Mouse (Mus musculus): ENCODE results near the gene Alg5.
"Not testable (repeated sequence)": the region's sequence is repeated elsewhere in the genome, so short reads cannot be mapped to it uniquely, and the experiment has no call there.

The Alg5 gene

DNA sequence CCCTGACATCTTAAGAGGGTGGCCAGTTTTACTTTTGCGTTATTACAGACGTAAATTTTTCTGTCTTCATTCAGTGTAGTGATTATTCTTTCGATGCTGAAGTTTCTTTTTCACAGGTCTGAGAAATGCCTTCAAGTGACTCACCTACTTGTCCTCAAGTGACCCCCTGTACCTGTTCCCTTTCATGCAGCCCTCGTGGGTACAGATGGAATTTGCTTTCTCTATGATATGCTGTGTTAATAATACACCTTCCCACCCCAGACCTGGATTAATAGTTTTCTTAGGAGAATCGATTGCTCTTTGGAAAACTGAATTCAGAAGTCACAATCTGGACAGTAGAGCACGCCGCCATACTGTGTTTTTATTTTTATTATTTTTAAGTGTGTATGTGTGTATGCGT, 2.0 kb downstream of the Alg5 start:
- DNase-seq (ENCODE audit: low spot score) = no peak

GRCm38 (mm10) chr3:54741965-54742364, 6.6 kb downstream of the Alg5 start:
- no peak for DNase-seq (ENCODE audit: low spot score)

GRCm38 (mm10) chr3:54745799-54746198, 10.5 kb downstream of the Alg5 start:
- peak; percentile 28 for DNase-seq (ENCODE audit: low spot score)

- DNase-seq (ENCODE audit: low spot score) = no peak
Measured at GRCm38 (mm10) chr3:54753411-54753810, 18.1 kb downstream of the Alg5 start.

GRCm38 (mm10) chr3:54755145-54756041, 20.1 kb downstream of the Alg5 start, which contains the start of gene Smad9:
Gene Smad9, plus strand, starts transcription at chr3:54755582.
- DNase-seq (ENCODE audit: low spot score) = peak; percentile 60

GRCm38 (mm10) chr3:54756058-54756457, 20.7 kb downstream of the Alg5 start:
- no peak for DNase-seq (ENCODE audit: low spot score)

DNA sequence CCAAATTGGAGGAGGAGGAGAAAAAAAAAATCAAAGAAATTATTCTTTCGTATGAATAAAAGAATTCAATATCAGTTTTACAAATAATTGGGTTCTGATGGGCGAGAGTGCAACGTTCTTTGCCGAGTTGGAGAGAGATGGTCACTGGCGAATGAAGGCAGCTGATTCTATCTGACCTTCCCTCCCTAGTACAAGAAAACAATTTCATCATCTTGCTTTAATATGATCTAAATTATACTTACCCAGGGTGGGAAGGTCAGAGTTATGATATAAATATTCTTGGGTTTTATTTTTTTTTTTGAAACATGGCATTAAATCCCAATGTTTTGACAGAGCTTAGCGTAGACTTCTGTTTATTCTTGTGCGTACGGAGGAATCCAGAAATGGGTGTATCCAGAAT, 22.1 kb downstream of the Alg5 start:
- DNase-seq (ENCODE audit: low spot score) = no peak

GRCm38 (mm10) chr3:54759211-54759610, 23.9 kb downstream of the Alg5 start:
- DNase-seq (ENCODE audit: low spot score) = no peak

DNA sequence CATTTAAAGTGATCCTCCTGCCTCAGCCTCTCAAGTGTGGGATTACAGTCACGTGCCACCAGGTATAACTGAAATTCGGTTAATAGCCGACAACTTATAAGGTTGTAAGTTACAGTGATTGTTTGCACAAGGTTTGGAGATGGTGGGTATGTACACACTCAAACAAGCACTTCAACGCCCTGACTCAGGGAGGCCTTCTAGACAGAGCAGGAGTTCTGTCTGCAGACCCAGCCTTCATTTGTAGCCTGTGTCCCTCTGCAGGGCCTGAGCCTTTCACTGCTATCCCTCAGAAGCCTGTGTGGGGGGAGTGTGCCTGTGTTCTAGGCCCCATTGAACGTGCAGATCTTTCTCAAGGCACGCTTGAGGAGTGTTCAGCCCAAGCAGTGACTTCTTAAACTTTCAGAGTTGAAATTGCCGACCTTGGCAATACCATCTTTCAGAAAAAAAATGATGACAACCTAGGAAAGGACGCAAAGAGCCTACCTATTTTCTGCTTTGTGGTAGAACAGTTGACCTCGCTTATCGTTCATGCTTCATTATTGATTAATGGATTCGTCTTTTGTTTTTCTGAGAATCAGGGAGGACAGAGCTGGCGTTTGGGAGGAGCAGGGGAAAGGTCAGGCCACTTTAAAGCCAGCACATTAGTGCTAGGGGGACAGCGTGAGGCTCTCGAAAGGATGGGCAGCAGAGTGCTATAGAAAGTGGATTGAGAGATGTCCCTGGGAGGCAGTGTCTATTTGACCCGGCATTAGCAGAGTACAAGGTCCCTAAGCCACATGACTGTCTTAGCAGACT, 25.2 kb downstream of the Alg5 start:
- DNase-seq (ENCODE audit: low spot score) = no peak

- no peak for DNase-seq (ENCODE audit: low spot score)
Measured at GRCm38 (mm10) chr3:54761258-54761657, 25.9 kb downstream of the Alg5 start.

GRCm38 (mm10) chr3:54764418-54764817, 29.1 kb downstream of the Alg5 start:
- DNase-seq (ENCODE audit: low spot score) = no peak

GRCm38 (mm10) chr3:54765521-54765920, 30.2 kb downstream of the Alg5 start:
- DNase-seq (ENCODE audit: low spot score) = not testable (repeated sequence)

DNA sequence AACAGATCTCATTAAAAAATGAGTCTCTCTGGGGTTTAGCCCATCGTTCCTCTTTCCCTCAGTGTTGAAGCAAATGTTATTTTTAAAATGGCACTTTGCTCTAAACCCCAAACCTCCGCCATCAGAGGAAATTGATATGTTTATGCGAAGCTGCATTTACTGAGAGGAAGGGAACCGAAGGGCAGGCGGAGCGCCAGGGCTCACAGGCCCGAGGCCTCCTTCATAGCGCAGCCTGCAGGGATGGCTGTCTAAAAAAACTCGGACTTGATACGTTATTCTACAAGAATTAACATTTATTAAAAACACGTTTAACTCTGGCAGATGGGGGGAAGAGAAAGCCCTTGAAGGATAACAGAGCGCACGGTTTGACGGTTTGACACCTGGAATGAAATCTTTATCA, 30.7 kb downstream of the Alg5 start:
- DNase-seq (ENCODE audit: low spot score) = no peak

DNA sequence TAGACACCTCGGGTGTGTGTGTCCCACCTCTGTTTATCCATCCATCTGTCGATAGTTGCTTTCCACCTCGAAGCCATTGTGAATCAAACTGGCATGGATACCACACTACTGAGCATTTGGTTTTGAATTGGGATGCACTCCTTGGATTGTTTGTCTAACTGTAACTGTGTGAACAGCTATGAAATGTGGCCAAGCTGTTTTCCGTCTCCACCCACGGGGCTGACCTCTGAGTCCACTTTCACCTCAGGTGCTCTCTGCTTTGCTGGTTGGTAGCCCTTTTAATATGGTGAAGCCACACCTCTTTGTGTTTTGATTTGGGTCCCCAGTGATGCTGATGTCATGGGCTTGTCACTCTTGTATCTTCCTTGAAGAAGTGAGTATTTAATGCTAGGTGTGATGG, 31.5 kb downstream of the Alg5 start:
- no peak for DNase-seq (ENCODE audit: low spot score)

GRCm38 (mm10) chr3:54768592-54768991, 33.3 kb downstream of the Alg5 start:
- DNase-seq (ENCODE audit: low spot score) = no peak

DNA sequence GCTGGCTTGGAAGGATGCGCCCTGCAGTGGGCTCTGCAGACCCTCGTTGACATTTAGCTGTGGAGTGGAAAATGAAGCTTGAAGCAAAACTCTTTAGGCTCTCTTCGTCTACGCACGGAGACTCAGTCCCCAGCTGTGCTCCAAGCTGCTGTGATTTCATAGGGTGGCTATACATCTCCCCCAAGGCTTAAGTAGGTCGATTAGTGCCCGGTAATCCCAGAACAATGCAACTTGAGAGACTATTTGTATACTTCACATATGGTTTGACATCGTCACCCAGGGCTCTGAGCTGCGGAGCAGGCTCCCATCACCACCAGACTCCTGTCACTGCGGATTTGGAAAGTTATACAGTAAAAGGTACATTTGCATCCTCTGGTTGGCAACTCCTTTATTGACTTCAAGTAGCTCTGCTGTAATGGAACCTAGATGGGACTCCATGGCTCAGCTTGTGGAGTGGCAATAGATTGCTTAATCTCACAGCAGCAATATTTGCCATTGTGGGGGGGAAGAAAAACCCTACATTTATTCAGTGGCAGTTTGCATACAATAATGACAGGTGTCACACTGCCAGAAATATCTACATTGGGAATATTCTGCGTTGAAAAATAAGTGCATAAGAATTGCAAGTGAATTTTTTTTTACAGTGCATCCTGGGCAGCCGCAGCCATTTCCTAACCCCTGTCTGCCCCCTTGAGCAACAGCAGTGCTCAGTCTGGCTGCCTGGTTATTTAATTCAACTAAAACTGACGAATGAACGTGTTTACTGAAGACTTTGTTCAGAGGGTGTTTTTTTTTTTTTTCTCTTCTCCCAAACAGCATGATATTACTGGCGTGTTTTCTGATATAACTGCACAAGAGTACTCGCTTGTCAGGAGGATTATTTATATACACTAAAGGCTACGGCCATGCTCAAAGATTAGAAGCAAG, 34.3 kb downstream of the Alg5 start:
- no peak for DNase-seq (ENCODE audit: low spot score)

GRCm38 (mm10) chr3:54773613-54774012, 38.3 kb downstream of the Alg5 start:
- no peak for DNase-seq (ENCODE audit: low spot score)

DNA sequence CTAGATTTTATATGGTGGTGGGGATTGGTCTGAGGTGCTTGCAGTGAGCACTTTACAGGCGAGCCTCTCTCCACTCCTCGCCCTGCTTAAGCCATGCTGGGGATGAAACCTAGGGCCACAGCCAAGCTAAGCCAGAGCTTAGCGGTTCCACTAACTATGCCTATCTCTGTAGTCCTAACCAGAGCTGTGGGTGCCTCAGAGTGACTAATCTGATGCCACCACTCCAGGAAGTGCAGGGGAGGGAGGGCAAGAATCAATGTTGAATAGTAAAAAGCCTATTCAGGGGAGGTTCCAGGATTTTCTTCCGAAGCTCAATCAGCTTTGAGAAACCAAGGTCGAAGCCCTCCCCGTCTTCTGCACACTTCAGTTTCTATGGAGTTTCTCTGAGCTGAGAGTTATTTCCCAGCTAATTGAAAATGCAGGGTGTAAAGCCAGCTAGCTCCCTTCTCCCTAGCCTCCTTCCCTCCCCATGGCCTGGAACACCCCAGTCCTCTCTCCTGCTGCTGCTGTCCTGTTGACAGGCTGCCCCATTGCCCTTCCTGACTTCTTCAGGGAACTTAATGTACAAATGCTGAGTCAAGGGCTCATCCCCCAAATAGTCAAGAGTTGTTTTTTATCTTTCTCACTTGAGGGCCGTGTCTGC, 40.8 kb downstream of the Alg5 start:
- no peak for DNase-seq (ENCODE audit: low spot score)

- no peak for DNase-seq (ENCODE audit: low spot score)
Measured at GRCm38 (mm10) chr3:54790601-54791000, 55.3 kb downstream of the Alg5 start.

DNA sequence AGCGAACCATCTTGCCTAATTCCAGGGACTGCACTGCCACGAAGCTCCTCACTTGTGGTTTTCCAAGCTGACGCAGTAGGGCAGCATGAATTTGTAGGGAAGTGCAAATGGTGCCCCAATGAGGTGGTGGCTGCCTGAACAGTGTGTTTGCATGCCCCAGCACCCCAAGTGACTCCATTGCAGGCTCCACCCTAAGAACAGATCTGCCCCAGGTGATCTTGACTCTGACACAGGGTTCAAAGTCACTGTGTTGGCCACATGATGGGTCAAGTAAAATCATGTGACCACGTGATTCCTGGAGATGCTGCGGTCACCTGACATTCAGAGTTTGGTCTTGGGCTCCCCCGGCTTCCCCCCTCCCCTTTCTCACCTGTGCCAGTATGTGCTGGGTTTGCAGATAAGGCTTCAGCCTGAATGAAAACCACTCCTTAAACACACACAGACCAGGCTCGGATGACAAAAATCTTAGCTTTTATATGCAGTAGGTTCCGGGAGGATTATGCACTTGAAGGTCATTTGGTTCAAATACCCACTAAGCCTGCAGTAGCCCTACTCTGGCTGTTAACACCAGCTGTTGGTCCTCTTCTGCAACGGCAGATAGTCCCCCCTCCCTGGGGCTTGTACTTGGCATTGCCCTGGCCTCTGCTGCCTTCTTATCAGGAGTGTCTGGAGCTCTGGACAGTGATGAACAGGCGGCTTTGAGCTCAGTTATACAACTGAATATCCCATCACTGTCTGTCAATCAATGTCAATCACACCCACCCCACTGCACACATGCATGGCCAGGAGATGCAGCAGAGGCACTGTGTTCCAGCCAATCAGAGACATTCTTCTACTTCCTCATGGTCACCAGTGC, 56.7 kb downstream of the Alg5 start:
- DNase-seq (ENCODE audit: low spot score) = no peak

- no peak for DNase-seq (ENCODE audit: low spot score)
Measured at GRCm38 (mm10) chr3:54793762-54794161, 58.4 kb downstream of the Alg5 start.
